Mouse (Mus musculus) hindlimb bud, embryonic 11.5 days (tissue): ENCODE measurements at regions not wholly inside any gene's neighbourhood (a gene's known extent, or its start where the extent isn't known, plus 50 kb on each side); places are given as distances from the start of the nearest gene placed in this dataset.

Experiments used
- DNase-seq: peaks from one replicate; pipeline ENCODE4 v3.0.0-alpha.2; 2012; ENCODE audit warnings: low read depth, low spot score; ENCODE audit errors: extremely low spot score

- no peak for DNase-seq
Observed at GRCm38 (mm10) chr8:17782650-17783049, 1195.4 kb downstream of the Defb40 start.

DNA sequence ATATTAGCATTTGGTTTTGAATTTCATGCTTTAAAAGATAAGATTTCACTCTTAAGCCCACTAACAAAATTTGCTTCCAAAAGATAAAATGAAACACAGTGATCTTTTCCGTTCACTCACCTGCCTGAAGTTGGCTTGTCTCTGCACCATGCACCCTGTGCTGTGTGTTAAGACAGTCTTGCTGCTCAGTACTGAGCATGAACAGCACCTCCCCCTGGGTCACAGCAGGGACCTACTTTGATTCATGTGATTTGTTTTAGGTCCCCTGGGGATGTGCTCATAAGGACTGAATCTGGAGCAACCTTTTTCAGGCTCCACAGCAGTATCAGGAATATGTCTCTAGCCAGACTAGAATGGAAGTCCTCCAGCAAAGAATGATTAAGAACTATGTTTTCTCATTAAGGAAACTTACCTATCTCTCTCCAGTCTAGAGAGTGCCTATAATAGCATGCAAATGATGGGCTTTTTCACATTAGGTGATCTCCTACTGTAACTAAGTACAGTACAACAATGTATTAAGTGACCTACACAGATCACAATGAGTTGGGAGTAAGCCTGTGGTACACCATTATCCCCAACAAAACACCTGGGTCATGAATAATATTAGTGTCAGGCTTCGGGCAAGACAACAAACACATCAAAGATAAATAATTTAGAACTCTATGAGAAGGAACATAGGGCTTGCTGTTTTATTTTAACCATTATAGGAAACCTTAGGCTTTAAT, 1196.3 kb downstream of the Defb40 start:
- no peak for DNase-seq

DNA sequence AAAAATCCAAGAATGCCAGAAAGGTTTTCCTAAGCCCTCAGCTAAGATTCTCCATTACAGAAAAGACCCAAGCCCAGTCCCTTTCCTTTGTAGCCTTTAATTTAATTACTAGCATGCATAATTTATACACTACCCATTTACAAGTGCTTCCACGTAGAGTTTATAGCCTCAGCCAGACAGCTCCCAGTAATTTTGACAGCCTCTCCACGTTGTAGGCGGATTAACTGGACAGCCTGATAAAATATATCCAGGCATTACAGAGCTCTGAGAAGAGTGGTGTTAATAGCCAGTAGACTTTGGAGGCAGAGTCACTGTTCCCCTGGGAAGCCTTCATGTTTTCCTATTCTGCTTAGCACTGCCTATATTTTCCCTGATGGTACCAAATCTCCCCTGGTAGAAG, 1202.6 kb downstream of the Defb40 start:
- no peak for DNase-seq

- peak; percentile 22 for DNase-seq
Observed at GRCm38 (mm10) chr8:17773311-17773710, 1204.7 kb downstream of the Defb40 start.

- DNase-seq: no peak
Observed at GRCm38 (mm10) chr8:17767441-17768007, 1210.5 kb downstream of the Defb40 start.

GRCm38 (mm10) chr8:17724672-17725071, 1253.4 kb downstream of the Defb40 start:
- DNase-seq: no peak

- DNase-seq: no peak
Observed at GRCm38 (mm10) chr8:17709162-17709561, 1268.9 kb downstream of the Defb40 start.

DNA sequence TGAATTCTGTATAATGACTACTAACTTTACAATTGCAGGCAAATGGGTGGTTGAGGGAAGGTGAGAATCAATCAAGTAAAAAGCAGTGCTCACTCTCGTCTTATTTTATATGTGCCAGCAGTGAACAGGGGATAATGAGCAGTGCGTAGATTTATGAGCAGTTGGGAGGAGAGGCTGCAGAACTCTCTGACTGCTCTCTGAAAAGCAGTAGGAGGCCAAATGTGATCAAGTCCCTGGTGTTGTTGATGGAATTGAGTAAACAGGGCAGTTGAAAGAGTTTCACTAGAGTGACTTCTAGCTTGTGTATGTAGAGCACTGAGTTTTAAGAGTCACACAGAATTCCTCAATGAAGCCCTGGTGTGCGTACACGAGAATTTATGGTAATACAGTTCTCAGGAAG, 1269.6 kb downstream of the Defb40 start:
- no peak for DNase-seq

GRCm38 (mm10) chr8:17704289-17704688, 1273.8 kb downstream of the Defb40 start:
- DNase-seq: no peak

DNA sequence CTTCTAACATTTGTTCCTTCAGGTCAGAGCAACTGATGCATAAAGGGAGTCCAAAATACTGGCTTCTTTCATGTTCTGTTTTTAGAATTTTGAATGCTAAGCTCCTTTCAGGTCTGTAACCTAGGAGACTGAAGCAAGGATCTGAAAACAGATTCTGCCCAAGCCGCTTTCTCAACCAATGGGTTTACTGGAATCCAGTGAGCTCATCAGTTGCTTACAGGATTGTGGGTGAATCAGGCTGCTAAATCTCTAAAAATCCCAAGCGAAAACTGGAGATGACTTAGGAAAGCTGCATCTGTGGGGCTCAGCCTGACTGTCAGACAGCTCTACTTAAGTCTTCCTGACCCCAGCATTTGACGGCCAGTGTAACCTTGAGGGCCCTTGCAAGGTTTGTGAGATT, 1277.7 kb downstream of the Defb40 start:
- DNase-seq: no peak

- DNase-seq: no peak
Observed at GRCm38 (mm10) chr8:17690074-17690848, 1287.8 kb downstream of the Defb40 start.

GRCm38 (mm10) chr8:17689641-17690040, 1288.4 kb downstream of the Defb40 start:
- no peak for DNase-seq

- DNase-seq: no peak
Observed at GRCm38 (mm10) chr8:17687084-17687483, 1291.0 kb downstream of the Defb40 start.

- no peak for DNase-seq
Observed at GRCm38 (mm10) chr8:17664371-17665141, 1313.5 kb downstream of the Defb40 start.

GRCm38 (mm10) chr8:17659753-17660361, 1318.2 kb downstream of the Defb40 start:
- DNase-seq: no peak

- no peak for DNase-seq
Observed at GRCm38 (mm10) chr8:17653786-17654185, 1324.3 kb downstream of the Defb40 start.

GRCm38 (mm10) chr8:17647559-17647958, 1330.5 kb downstream of the Defb40 start:
- no peak for DNase-seq

DNA sequence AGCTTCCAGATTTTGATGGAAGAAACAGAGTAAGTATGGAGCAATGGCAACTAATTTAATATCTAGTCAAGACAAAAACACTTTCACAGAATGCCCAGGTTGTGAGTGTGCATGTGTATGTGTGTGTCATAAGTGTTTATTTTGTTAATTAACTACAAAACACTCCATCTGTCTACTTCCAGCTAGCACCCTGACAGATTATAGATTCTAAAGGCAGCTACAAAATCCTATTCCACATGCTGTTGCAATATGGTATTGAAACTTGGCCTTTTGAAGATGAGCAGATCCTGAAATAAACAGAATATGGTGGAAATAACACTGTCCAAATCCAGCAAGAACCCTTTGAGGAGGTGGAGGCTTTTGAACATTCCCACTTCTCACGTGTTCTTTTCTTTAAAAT, 1356.9 kb downstream of the Defb40 start:
- no peak for DNase-seq

DNA sequence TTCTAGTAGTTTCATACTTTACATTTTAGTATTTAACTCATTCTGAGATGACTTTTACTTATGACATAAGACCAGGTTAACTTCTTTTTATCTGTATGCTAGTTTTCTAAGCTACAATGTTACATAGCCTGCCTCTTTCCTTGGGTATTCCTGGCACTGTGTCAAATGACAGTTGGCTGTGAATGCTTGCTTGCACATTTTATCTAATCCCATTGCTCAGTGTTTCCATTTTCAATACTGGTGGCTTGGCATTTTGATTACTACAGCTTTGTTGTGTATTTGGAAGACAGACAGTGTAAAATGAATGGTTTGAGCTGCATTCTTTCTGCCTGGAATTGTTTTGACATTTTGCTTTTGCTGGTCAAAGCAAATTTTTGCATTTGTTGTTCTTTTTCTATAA, 1359.2 kb downstream of the Defb40 start:
- DNase-seq: no peak

- no peak for DNase-seq
Observed at GRCm38 (mm10) chr8:17618147-17618546, 1359.9 kb downstream of the Defb40 start.

GRCm38 (mm10) chr8:17602861-17603260, 1375.2 kb downstream of the Defb40 start:
- DNase-seq: no peak
